Mouse (Mus musculus) kidney, postnatal 14 days (tissue): Measurements from ENCODE around the gene Rpf1.

Source experiments
- DNase-seq: peaks from one replicate; pipeline ENCODE4 v3.0.0; 2022; ENCODE audit warnings: mixed read lengths

The Rpf1 gene

DNA sequence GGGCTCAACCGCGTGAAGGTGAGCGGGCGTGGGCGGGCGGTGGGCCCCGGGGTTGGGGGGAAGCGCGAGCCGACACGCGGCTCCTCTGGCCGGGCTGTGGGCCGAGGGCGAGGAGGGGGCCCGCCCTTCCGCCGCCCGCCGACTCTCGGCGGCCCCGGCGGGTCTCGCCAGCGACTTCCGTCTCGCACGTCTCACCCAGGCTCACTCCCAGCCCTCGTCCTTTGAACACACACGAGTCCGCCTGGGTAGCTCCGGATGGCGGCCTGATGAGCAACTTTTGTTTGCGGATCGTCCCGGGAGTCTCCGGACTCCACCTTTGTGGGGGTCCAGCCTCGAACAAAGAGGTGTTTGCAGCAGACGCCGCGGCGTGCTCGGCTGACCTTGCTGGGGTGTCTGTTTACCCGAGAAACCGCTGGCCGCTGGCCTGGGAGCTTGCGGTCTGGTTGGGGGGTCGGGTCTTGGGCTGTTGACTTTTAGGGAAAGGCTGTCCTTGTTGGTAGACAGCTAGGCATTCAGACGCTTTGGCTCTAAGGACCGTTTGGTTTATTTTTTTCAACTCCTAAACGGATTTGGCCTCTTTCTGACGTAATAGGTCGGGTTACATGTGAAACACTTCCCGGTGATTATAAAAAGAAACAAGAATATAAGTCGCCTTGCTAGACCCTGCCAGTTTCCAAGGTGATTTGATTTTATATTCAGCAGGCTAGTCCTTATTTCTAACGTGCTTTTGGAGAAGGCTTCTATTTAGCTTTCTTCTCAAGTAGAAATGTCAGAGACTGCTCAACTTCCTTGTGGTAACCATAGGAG lies 21.0 kb downstream of the Rpf1 start:
- DNase-seq, result peak; percentile 81

DNA sequence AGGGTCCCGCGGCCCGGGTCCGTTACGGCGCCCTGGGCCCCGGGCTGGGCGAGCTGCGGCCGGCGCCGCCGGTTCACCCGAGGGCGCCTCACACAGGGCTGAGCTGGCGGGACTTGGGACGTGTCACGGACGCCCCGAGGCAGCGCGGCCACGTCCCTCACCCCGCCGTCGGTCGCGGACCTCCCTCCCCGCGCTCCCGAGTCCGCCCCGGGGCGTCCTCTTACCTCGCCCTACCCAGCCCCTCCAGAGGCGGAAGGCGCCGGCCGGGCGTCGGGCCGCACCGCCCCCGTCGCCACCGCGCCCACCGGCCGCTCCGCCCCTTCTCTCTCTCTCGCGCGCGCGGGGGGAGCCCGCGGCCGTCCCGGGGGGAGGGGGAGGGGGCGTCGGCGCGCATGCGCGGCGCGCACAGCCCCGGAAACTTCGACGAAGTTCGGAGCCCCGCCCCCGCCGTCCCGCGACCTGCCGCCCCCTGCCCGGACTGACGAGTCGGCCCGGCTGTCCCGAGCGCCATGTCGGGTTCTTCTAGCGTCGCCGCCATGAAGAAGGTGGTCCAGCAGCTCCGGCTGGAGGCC lies 21.7 kb downstream of the Rpf1 start, which contains the start of the genes Spata1 and Gng5:
Gene Spata1 (minus strand): TSS at position 323 of the 572 bp plus-strand sequence.
Gene Gng5 (plus strand): TSS at position 377 of the 572 bp plus-strand sequence.
- peak; percentile 95 for DNase-seq

DNA sequence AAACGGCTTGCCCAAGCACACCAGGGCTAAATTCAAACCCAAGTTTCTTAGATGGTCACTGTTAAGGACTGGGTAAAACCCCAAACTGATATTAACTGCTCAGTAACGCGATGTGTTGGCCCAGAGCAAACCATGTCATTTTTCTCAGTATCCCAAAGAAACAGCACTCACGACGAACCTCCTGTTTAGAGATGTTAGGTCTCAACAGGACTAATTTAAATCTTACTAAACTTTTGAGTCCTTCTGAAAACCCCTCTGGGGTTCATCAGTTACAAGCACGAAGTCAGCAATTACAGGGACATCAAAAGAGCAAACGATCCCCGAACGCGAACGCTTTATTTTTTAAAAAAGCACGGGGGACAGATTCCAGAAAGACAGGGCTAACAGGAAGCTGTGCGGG lies 22.2 kb downstream of the Rpf1 start:
- DNase-seq, result no peak

DNA sequence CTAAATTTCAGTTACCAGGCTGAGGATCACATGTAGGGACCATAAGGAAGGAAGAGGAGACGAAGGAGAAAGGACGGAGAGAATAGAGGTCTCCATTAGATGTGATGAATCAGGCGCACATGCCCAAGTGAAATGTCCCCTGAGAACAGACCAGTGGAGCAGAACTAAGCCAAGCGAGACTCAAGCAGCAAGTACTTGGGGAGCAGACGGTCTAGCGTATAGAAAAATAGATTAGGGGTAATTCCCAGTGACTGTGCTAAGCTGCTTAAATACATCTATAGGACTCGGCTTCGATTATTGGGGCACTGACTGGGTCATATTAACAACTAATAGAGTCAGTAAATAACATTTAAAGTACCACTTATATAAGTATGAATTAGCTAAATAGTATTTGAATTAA lies 26.3 kb downstream of the Rpf1 start:
- no peak for DNase-seq

DNA sequence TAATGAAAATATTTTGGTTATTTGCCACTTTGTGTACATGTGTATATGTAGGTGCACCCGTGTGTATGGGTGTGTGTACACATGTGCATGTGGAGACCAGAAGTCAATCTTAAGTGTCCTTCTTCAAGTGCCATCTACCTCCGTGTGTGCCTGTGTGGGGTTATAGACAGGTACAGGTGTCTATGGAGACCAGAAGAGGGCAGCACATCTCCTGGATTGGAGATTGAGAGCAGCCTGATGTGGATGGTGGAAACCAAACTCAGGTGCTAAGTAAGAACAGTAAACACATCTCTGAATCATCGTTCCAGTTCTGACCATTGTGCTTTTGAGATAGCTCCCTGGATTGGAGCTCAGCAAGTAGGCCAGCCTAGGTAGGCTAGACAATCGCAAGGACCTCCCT lies 34.8 kb downstream of the Rpf1 start:
- DNase-seq, result no peak

DNA sequence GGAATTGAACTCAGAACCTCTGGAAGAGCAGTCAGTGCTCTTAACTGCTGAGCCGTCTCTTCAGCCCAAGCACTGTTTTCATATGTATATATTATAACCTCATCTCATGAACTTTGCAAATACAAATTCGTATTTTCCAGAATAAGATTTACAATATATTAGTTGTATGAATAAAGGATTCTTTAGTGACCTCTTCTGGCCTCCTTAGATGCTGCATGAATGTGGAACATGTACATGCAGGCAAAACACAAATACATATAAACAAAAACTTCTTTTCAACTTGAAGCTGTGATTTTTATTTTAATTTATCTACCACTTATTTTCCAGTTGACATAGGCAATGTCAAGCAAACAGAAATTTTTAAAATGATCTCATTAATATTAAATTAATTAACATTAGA lies 39.2 kb downstream of the Rpf1 start:
- DNase-seq, result no peak

DNA sequence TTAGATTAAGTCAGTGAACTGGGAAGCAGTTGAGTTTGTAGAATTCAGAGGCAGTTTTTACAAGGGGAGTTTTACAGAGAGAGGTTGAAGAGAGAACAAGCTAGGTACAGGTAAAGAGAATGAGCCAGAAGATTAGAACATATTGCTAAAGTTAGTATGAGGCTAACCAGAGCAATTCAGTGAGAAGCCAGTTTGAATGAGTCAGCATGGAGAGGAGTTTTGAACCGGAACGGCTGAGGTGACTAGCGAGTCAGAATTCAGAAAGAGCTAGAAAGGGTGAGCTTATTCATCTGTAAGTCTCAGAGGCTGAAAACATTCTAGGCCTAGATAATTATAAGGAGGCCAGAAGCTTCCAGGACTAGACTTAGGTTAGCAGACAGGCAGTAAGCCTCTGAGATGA lies 46.8 kb downstream of the Rpf1 start:
- DNase-seq, result no peak

DNA sequence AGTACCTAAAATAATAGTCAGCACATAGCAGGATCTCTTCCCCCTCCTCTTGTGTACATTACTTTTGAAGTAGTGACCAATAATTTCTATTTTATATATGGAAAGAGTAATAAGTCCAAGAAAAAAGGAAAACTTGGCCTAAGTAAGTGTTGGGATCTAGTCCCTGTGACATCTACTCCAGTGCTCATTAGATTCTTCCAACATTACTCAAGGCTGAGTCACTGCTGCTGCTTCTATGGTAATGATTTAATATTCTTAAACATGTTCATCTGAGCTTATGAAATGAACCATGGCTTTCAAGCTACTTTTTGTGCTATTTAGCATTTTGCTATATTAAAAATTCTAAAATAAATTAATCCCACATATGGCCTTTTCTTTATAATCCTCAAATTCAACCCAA lies 47.5 kb downstream of the Rpf1 start:
- no peak for DNase-seq

DNA sequence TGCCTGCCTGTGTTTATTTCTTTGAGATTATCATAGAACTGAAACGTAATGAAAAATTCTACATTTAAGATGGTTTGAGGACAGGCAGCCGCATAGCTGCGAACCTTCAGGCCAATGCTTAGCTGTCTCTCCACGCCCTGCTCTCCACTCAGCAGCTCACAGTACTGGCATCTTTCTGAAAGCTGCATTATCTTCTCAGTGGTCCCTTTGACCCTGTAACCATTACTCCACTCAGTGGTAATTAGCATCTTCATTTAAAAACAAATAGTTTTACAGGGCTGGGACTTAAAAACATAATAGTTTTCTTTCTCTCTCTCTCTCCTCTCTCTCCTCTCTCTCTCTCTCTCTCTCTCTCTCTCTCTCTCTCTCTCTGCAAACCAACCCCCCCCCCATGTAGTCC lies 48.6 kb downstream of the Rpf1 start:
- DNase-seq, result no peak

DNA sequence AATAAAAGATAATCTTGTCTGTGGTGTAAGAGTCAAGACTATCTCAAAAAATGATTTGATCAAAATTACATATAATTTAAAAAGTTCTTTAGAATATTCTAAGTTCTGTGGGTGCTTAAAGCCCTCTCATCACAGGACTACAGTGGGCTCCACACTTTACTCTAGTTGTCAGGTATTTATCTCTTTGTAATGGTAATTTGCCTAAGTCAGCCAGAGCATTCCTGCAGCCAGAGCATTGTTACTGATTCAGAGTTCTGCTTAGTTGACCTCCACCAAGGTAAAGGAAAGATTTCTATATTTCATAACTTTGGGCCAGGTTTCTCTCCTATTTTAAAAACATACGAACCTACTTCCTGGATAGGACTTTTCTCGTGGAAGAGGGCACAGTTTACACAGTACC lies 52.0 kb downstream of the Rpf1 start:
- no peak for DNase-seq

DNA sequence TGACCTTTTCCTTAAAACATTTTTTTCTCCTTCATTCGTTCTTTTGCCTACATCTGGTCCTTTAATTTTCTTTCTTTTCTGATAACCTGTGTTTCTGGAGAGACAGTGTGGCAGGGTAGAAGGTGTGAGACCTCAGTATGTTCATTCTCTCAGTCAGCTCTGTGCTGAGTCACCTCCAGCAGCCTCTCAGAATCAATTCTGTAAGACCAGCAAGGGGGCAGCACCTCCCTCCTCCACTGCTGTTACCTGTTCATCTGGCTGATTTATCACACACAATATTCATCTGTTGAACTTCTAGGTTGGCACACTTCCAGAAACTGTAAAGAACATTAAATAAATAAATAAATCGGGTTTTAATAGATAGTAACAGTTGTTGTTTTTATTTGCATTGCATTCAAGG lies 58.3 kb downstream of the Rpf1 start:
- no peak for DNase-seq
